Mouse (Mus musculus): ENCODE data around the gene Tnfrsf13b. TPM values are rescaled to one million over a fixed set of nuclear protein-coding genes. Genes with fewer than 3 reads are reported as not detected.

Gene Tnfrsf13b
- total and polyA plus RNA-seq, 3 experiments, result 260 to 356 (median 338) TPM

DNA sequence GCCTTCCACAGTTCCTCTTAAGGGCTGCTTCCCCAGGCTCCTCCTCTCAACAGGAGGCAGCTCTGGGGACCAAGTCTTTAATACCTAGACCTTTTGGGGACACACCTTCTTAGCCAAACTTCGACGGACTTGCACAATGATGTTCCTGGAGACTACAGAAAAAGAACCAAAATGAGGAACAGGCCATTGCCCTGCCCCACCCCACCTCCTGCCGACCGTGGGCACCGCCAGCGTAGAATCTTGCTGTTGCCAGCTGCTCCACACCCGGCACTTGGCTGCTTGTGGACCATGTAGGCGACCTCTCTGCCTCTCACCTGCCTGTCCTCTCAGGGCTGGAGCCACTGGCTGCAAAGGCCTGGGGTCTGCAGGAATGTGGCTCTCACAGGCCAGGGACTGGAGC is 10.3 kb upstream of the Tnfrsf13b start:
- peak; percentile 3; the same call in 1 of the 2 replicates for TF ChIP-seq MAZ (IDR thresholded peaks at IDR 0.05; ENCODE audit: low read depth, low read length)
- TF ChIP-seq ZKSCAN1 (IDR thresholded peaks at IDR 0.05; ENCODE audit: borderline replicate concordance, low read depth, low read length), result no peak
- no peak for DNase-seq (ENCODE audit: extremely low read depth)
- no peak overlapping the region for H3K9ac ChIP-seq (ENCODE audit: insufficient read depth, low read depth)
- no peaks in the 10 kb centered on the region for H3K79me2 ChIP-seq (replicated peaks; ENCODE audit: control insufficient read depth, extremely low read depth, insufficient read depth, poor library complexity, severe bottlenecking)
- no peaks in the 10 kb centered on the region for H3K36me3 ChIP-seq (replicated peaks in 1 of 2; ENCODE audit: control insufficient read depth in 1 of 2, insufficient read depth in 1 of 2, low read length in 1 of 2)
- peaks cover 49 to 67% of the 10 kb centered on the region in 2 experiments for H3K4me1 ChIP-seq (ENCODE audit: control insufficient read depth in 1 of 2, insufficient read depth in 2 of 2)
- dilution Hi-C loops (cut with MboI; ENCODE audit: extremely low pct_ligation_motif_present, extremely low pct_unique_long_range_greater_than_20kb, low sequenced_read_pairs), result no loop called here
- peak overlapping the region in 1 of 3 experiments; percentile 19 for H3K4me3 ChIP-seq (replicated peaks in 1 of 3; ENCODE audit: low read depth in 2 of 3, low read length in 2 of 3, poor library complexity in 1 of 3)
- no peaks in the 10 kb centered on the region for H3K27me3 ChIP-seq (replicated peaks)
- 0 out of 2 replicates have a peak overlapping the region, but pooled peaks have one; percentile 5 for H3K4me2 ChIP-seq (ENCODE audit: insufficient read depth, low read depth, poor library complexity, severe bottlenecking)
- in situ Hi-C loops (cut with MboI; ENCODE audit: low pct_ligation_motif_present, low pct_unique_long_range_greater_than_20kb, low sequenced_read_pairs), result no loop called here
- H3K27ac ChIP-seq (ENCODE audit: insufficient read depth, low read depth), result 0 out of 2 replicates have a peak overlapping the region, but pooled peaks have one; percentile 4
- peaks cover 20% of the 10 kb centered on the region for H3K9me3 ChIP-seq (replicated peaks; ENCODE audit: low read length)

GRCm38 (mm10) chr11:61119996-61120583 is 6.5 kb upstream of the Tnfrsf13b start:
- no peaks in the 10 kb centered on the region for H3K27me3 ChIP-seq (replicated peaks)

DNA sequence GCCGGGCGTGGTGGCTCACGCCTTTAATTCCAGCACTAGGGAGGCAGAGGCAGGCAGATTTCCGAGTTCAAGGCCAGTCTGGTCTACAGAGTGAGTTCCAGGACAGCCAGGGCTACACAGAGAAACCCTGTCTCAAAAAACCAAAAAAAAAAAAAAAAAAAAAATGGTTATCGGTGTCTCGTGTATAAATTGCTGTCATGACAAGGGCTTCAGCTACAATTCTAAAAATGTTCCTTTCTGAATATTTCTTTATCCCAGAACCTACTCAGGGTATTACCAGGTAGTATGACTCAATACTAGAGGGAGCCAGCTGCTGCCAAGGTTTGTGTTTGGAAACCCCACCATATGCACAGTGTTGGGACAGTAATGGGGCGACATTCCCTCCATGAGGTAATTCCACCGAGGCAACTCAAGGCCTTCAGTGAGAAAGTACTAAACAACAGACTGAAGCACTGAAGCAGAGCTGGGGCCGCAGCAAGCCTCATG is 4.2 kb upstream of the Tnfrsf13b start:
- Histone ChIP-seq H3K27ac (ENCODE audit: insufficient read depth, low read depth) (peak overlapping the region; percentile 94), H3K4me2 (ENCODE audit: insufficient read depth, low read depth, poor library complexity, severe bottlenecking) (peak overlapping the region; percentile 52), H3K4me1 (ENCODE audit: control insufficient read depth in 1 of 2, insufficient read depth in 2 of 2) (peaks cover 37 to 64% of the 10 kb centered on the region in 2 experiments), H3K79me2 (replicated peaks; ENCODE audit: control insufficient read depth, extremely low read depth, insufficient read depth, poor library complexity, severe bottlenecking) (peaks cover 3% of the 10 kb centered on the region), H3K36me3 (replicated peaks in 1 of 2; ENCODE audit: control insufficient read depth in 1 of 2, insufficient read depth in 1 of 2, low read length in 1 of 2) (no peaks in the 10 kb centered on the region), H3K4me3 (replicated peaks in 1 of 3; ENCODE audit: low read depth in 2 of 3, low read length in 2 of 3, poor library complexity in 1 of 3) (no peak overlapping the region), H3K9ac (ENCODE audit: insufficient read depth, low read depth) (peak overlapping the region; percentile 15; the same call in 1 of the 2 replicates), H3K9me3 (replicated peaks; ENCODE audit: low read length) (peaks cover 20% of the 10 kb centered on the region), H3K27me3 (replicated peaks) (no peaks in the 10 kb centered on the region)
- dilution Hi-C loops (cut with MboI; ENCODE audit: extremely low pct_ligation_motif_present, extremely low pct_unique_long_range_greater_than_20kb, low sequenced_read_pairs) (no loop called here), in situ Hi-C loops (cut with MboI; ENCODE audit: low pct_ligation_motif_present, low pct_unique_long_range_greater_than_20kb, low sequenced_read_pairs) (no loop called here)
- no peak for DNase-seq (ENCODE audit: extremely low read depth)
- TF ChIP-seq JUN (IDR thresholded peaks at IDR 0.05; ENCODE audit: insufficient read depth, low read depth, low read length), result peak; percentile 82
- TF ChIP-seq JUND (conservative IDR thresholded peaks at IDR 0.05; ENCODE audit: low read depth, low read length), result peak; percentile 78
- no peak for TF ChIP-seq PAX5 (IDR thresholded peaks at IDR 0.05; ENCODE audit: low read length)
- peak; percentile 41; the same call in 1 of the 2 replicates for TF ChIP-seq MAFK (IDR thresholded peaks at IDR 0.05; ENCODE audit: insufficient replicate concordance, low read length)
- no peak for TF ChIP-seq MAZ (IDR thresholded peaks at IDR 0.05; ENCODE audit: low read depth, low read length)
- TF ChIP-seq NRF1 (IDR thresholded peaks at IDR 0.05; ENCODE audit: low read depth, low read length), result no peak; the same call in 1 of the 2 replicates
- peak; percentile 96 for TF ChIP-seq ETS1 (conservative IDR thresholded peaks at IDR 0.05; ENCODE audit: low read depth, low read length)
- TF ChIP-seq RAD21 (IDR thresholded peaks at IDR 0.05; ENCODE audit: low read depth, low read length), result no peak; the same call in 1 of the 2 replicates
- no peak for TF ChIP-seq MXI1 (IDR thresholded peaks at IDR 0.05; ENCODE audit: low read depth, low read length)
- TF ChIP-seq KAT2A (IDR thresholded peaks at IDR 0.05; ENCODE audit: insufficient replicate concordance, low read length), result 0 out of 2 replicates have a peak, but pooled peaks have one; percentile 15
- no peak for TF ChIP-seq BHLHE40 (IDR thresholded peaks at IDR 0.05; ENCODE audit: low read depth, low read length)
- peak; percentile 88 for TF ChIP-seq EP300 (IDR thresholded peaks at IDR 0.05; ENCODE audit: low read length)
- TF ChIP-seq IRF4 (IDR thresholded peaks at IDR 0.05; ENCODE audit: low read depth, low read length), result peak; percentile 95
- no peak for TF ChIP-seq USF1 (IDR thresholded peaks at IDR 0.05; ENCODE audit: low read depth, low read length)
- peak; percentile 19; the same call in 1 of the 2 replicates for TF ChIP-seq SMC3 (IDR thresholded peaks at IDR 0.05; ENCODE audit: low read depth, low read length)
- TF ChIP-seq ZNF384 (IDR thresholded peaks at IDR 0.05; ENCODE audit: low read depth, low read length), result peak; percentile 91
- TF ChIP-seq CTCF (conservative IDR thresholded peaks at IDR 0.05 in 1 of 2, IDR thresholded peaks at IDR 0.05 in 1 of 2; ENCODE audit: low read depth in 2 of 2, low read length in 2 of 2), result peak in 1 of 2 experiments; percentile 13; a peak in 1 of 4 replicates

More at GRCm38 (mm10) chr11:61119996-61120583, 6.5 kb upstream of the Tnfrsf13b start:
- no peaks in the 10 kb centered on the region for H3K79me2 ChIP-seq (replicated peaks; ENCODE audit: control insufficient read depth, extremely low read depth, insufficient read depth, poor library complexity, severe bottlenecking)
- in situ Hi-C loops (cut with MboI; ENCODE audit: low pct_ligation_motif_present, low pct_unique_long_range_greater_than_20kb, low sequenced_read_pairs) (no loop called here), dilution Hi-C loops (cut with MboI; ENCODE audit: extremely low pct_ligation_motif_present, extremely low pct_unique_long_range_greater_than_20kb, low sequenced_read_pairs) (no loop called here)
- H3K36me3 ChIP-seq (replicated peaks in 1 of 2; ENCODE audit: control insufficient read depth in 1 of 2, insufficient read depth in 1 of 2, low read length in 1 of 2), result no peaks in the 10 kb centered on the region
- H3K27ac ChIP-seq (ENCODE audit: insufficient read depth, low read depth), result no peak overlapping the region
- H3K4me2 ChIP-seq (ENCODE audit: insufficient read depth, low read depth, poor library complexity, severe bottlenecking), result no peak overlapping the region
- H3K9me3 ChIP-seq (replicated peaks; ENCODE audit: low read length), result peaks cover 20% of the 10 kb centered on the region
- no peak overlapping the region for H3K4me3 ChIP-seq (replicated peaks in 1 of 3; ENCODE audit: low read depth in 2 of 3, low read length in 2 of 3, poor library complexity in 1 of 3)
- no peak overlapping the region for H3K9ac ChIP-seq (ENCODE audit: insufficient read depth, low read depth)
- H3K4me1 ChIP-seq (ENCODE audit: control insufficient read depth in 1 of 2, insufficient read depth in 2 of 2), result peaks cover 36 to 65% of the 10 kb centered on the region in 2 experiments
- TF ChIP-seq ETS1 (conservative IDR thresholded peaks at IDR 0.05; ENCODE audit: low read depth, low read length) (peak; percentile 81), ZC3H11A (IDR thresholded peaks at IDR 0.05; ENCODE audit: low read depth, low read length) (no peak), ZKSCAN1 (IDR thresholded peaks at IDR 0.05; ENCODE audit: borderline replicate concordance, low read depth, low read length) (no peak), TCF12 (IDR thresholded peaks at IDR 0.05; ENCODE audit: low read depth, low read length) (peak; percentile 58), BHLHE40 (IDR thresholded peaks at IDR 0.05; ENCODE audit: low read depth, low read length) (peak; percentile 69), HCFC1 (IDR thresholded peaks at IDR 0.05; ENCODE audit: low read depth, low read length) (no peak), IRF4 (IDR thresholded peaks at IDR 0.05; ENCODE audit: low read depth, low read length) (peak; percentile 67), CHD2 (IDR thresholded peaks at IDR 0.05; ENCODE audit: low read length) (no peak; the same call in 1 of the 2 replicates), JUN (IDR thresholded peaks at IDR 0.05; ENCODE audit: insufficient read depth, low read depth, low read length) (peak; percentile 37; the same call in 1 of the 2 replicates), MAZ (IDR thresholded peaks at IDR 0.05; ENCODE audit: low read depth, low read length) (peak; percentile 44; the same call in 1 of the 2 replicates), RCOR1 (conservative IDR thresholded peaks at IDR 0.05; ENCODE audit: low read depth, low read length) (0 out of 2 replicates have a peak, but pooled peaks have one; percentile 41), JUND (conservative IDR thresholded peaks at IDR 0.05; ENCODE audit: low read depth, low read length) (peak; percentile 64; the same call in 1 of the 2 replicates), EP300 (IDR thresholded peaks at IDR 0.05; ENCODE audit: low read length) (peak; percentile 79)
- DNase-seq (ENCODE audit: extremely low read depth), result peak; percentile 82
